Mouse (Mus musculus) heart, postnatal 36 days (tissue): ENCODE measurements around the gene Il11. TPM values are rescaled to one million over a fixed set of nuclear protein-coding genes. Genes with fewer than 3 reads are reported as not detected.

ENCODE experiments used
- DNase-seq, 2 experiments: peaks; one replicate each; pipeline ENCODE4 v3.0.0; 2021 to 2022
- intact Hi-C: fragments of 180-260 bp; cut with DNase I; formaldehyde crosslinking; loops from one replicate; pipeline ENCODE4 v1.15.1; 2025
- total RNA-seq, 2 experiments: library from RNA; stranded (reverse); gene quantifications; 2 replicates each; pipeline ENCODE4 v1.2.3; 2021

The Il11 gene
- total RNA-seq, 2 experiments from 2014 or later = not detected

DNA sequence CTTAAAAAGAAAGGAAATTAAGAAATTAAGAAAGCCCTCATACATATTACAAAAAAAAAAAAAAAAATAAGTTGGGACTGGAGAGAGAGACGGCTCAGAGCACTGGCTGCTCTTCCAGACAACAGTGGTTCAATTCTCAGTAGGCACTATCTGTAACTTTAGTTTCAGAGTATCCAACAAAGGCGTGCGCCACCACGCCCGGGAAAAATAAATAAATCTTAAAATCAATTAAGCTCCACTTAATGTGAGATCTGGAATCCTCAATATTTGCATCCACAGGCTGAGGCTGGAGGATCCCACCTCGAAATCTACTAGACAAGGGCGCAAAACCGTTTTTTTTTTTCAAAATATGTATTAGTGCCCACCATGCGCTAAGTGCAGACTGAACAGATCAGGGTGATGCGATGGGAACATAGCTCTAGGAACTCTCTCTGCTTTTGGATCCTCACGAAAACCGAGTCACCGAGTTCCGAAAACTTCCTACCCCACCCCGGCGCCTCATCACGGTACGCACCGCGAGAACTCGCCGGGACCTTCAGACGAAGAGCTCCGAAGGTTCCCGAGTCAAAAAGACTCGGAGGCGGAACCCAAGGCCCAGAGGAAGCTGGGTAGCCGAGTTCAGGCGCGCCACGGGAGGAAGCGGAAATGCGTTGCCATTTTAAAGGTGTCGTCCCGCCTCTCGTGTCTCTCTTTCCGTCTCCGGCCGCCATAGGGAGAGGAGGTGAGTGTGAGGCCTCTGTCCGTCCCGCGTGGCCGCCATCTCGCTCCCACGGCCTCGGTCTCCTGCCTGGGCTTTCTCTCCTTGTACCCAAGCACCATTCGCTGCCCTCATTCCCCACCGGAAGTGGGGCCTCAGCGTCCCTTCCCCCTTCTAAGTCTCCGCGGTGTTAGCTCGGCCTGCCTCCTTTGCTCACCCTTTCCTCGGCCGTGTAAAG is 9.9 kb upstream of the Il11 start, which contains the start of gene Rpl28:
TSS of gene Rpl28 (plus strand) at position 597 of the 935 bp plus-strand sequence.
- intact Hi-C loops = loop anchor here (1.0 to 10.0 kb wide), 5 partner anchors 20 to 640 kb away; partner anchors contain the start of genes Ccdc106, Leng9, Ube2s and Zfp580
- DNase-seq = peak; percentile 91 to 92

DNA sequence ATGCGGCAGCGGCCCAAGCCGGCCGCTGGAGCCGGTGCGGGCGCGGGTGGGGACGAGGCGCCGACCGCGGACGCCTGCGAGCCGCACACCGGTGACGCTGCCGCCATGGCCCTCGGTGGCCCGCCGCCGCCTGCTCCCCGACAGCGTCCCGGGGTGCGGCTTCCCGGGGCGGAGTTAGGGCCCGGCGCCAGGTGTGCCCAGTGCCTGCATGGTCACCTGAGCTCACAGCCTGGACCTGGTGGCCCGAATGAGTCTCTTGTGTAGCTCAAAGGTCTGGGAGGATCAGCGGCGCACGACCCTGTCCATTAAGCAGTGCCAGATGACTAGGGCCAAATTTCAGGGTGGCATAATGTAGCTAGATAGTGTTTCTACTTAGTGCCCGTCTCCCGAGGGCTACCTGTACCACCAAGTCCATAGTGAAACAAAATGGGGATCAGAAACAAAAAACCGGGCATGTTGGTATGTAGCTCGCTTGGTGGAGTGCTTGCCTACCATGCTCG is 6.8 kb upstream of the Il11 start, which contains the start of gene Tmem238:
TSS of gene Tmem238 (minus strand) at position 221 of the 500 bp plus-strand sequence.
- DNase-seq = peak in 1 of 2 experiments; percentile 58

GRCm38 (mm10) chr7:4788499-4789435 is 6.1 kb upstream of the Il11 start:
- peak; percentile 58 to 75 for DNase-seq
- intact Hi-C loops = loop anchor here (2.0 kb wide), 1 partner anchor 48 kb away; the partner anchor contains the start of gene Kmt5c

More for the DNA sequence above, 6.8 kb upstream of the Il11 start, which contains the start of gene Tmem238:
- intact Hi-C loops = loop anchor here (2.0 kb wide), 1 partner anchor 49 kb away; the partner anchor contains the start of gene Kmt5c

GRCm38 (mm10) chr7:4783667-4784268 is 1.1 kb upstream of the Il11 start:
- intact Hi-C loops = no loop called here
- no peak for DNase-seq

- intact Hi-C loops = no loop called here
Observed at GRCm38 (mm10) chr7:4782130-4782529, 529 bp downstream of the Il11 start.

DNA sequence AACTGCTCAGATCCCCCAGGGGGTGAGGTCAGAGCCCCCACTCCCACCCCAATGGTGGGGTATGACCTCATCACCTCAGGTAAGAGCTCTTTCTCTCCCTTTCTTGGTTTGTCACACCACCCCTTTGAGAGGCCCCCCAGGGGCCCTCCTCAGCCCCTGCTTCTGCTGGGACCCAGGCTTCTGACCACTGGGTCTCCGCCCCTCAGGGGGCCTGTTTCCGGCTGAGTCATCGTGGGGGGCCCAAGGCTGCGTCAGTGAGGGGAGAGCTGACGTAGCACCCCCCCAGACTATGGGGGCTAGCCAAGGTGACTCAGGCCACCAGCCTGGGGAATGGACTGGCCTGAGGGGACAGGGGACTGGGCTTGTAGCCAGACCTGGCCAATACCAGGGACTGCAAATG is 2.7 kb downstream of the Il11 start:
- no peak for DNase-seq
- intact Hi-C loops = no loop called here

More at GRCm38 (mm10) chr7:4782130-4782529, 529 bp downstream of the Il11 start:
- DNase-seq = no peak

GRCm38 (mm10) chr7:4777851-4778637 is 4.6 kb downstream of the Il11 start:
- no peak for DNase-seq
- intact Hi-C loops = no loop called here

DNA sequence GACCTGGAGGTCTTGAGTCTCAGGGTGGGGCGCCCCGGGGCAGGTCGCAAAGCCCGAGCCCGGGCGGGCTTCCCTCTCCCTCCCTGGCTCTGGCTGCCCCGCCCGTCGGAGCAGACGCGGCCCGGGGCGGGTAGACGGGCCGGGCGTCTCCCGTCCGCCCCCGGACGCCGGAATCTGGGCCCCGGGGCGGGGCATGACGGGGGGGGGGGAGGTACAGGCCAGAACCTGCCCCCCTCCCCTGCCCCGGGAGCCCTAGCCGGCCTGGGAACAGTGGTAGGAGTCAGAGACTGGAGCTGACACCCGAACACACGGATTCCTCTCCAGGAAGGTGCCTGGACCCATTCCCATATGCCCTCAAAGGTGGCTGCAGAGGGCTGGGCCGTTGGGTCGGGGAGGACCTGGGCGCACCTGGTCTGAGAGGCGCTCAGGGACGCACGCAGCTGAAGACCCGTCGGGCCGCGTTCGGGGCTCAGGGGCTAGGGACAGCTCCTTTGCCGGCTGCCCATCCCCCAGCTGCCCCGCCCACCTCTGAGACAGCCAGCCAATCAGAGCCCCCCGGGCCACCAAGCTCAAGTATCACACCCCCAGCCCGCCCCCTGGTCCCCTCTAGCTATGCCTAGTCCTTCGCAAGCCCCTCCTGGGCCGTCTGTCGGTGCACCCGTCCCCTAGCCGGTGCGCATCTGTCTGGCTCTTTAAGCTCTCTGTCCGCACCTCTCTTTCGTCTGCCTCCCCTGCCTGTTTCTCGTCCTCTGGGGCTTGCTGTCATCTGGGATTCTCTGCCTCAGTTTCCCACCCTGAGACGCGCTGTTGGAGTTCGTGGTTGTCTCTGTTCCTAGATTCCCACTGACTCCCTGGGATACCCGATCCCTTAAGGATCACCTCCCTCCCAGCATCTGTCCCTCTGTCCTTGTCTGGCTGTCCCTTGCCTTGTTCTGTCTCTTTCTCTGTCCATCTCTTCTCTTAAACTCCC is 5.5 kb downstream of the Il11 start:
- intact Hi-C loops = no loop called here
- peak; percentile 50 to 58 for DNase-seq

- DNase-seq = no peak
- intact Hi-C loops = no loop called here
Observed at GRCm38 (mm10) chr7:4776131-4776530, 6.5 kb downstream of the Il11 start.

- intact Hi-C loops = no loop called here
- DNase-seq = no peak
Observed at GRCm38 (mm10) chr7:4771202-4771601, 11.5 kb downstream of the Il11 start, which contains the start of gene Fam71e2. Gene Fam71e2 (minus strand): TSS chr7:4771302.

- intact Hi-C loops = no loop called here
- no peak for DNase-seq
Observed at GRCm38 (mm10) chr7:4764946-4765710, 17.5 kb downstream of the Il11 start.

DNA sequence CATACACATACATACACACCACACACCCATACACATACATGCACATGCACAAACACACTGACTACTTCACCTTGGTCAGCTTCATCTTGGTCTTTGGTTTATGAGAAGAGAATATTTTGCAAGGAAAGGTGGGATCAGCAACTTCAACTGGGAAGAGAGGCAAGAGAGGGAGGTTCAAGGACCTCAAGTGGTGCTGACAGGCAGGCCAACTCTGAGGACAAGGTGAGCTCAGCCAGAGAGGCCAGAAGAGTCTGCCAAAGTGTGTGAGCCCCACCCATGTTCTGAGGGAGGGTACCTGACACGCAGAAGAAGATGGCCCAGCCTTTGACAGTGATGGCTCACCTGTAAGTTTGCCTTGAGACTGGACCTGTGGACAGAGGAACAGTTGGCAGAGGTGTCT is 23.0 kb downstream of the Il11 start:
- no peak for DNase-seq
- intact Hi-C loops = loop anchor here (10.0 kb wide), 1 partner anchor 495 kb away; no protein-coding TSS in a partner anchor

- peak; percentile 43 to 52 for DNase-seq
- intact Hi-C loops = loop anchor here (10.0 kb wide), 1 partner anchor 488 kb away; no protein-coding TSS in a partner anchor
Observed at GRCm38 (mm10) chr7:4752821-4753570, 29.7 kb downstream of the Il11 start, which contains the start of gene Cox6b2. Gene Cox6b2 (minus strand): TSS chr7:4753094.

GRCm38 (mm10) chr7:4751971-4752820 is 30.5 kb downstream of the Il11 start:
- DNase-seq = no peak
- intact Hi-C loops = loop anchor here (10.0 kb wide), 1 partner anchor 487 kb away; no protein-coding TSS in a partner anchor

GRCm38 (mm10) chr7:4749169-4749568 is 33.5 kb downstream of the Il11 start:
- no peak for DNase-seq
- intact Hi-C loops = no loop called here
